Mouse (Mus musculus) testis, adult 2 months (tissue): ENCODE data around the gene Agxt. TPM values are rescaled to one million over a fixed set of nuclear protein-coding genes. Genes with fewer than 3 reads are reported as not detected.

ENCODE experiments used
- H3K27ac ChIP-seq: fragments of 200-500 bp; 2 replicates; pipeline ENCODE4 v1.5.1; 2012; ENCODE audit warnings: low read depth, low read length; ENCODE audit not compliant: control insufficient read depth, insufficient read depth
- H3K27me3 ChIP-seq: fragments of 200-500 bp; 2 replicates; pipeline ENCODE4 v1.6.1; 2012; ENCODE audit warnings: mild to moderate bottlenecking, low read length, moderate library complexity; ENCODE audit not compliant: control insufficient read depth, insufficient read depth
- H3K36me3 ChIP-seq: fragments of 200-500 bp; 2 replicates; pipeline ENCODE4 v1.6.1; 2012; ENCODE audit warnings: mild to moderate bottlenecking, low read length; ENCODE audit not compliant: control insufficient read depth, insufficient read depth
- H3K4me1 ChIP-seq: fragments of 200-500 bp; 2 replicates; pipeline ENCODE4 v1.6.1; 2012; ENCODE audit warnings: low read length; ENCODE audit not compliant: control insufficient read depth, insufficient read depth
- H3K4me3 ChIP-seq: fragments of 200-500 bp; 2 replicates; pipeline ENCODE4 v1.5.1; 2012; ENCODE audit warnings: low read depth, mild to moderate bottlenecking, low read length, moderate library complexity, mixed read lengths; ENCODE audit not compliant: control insufficient read depth
- CTCF ChIP-seq: fragments of 200-500 bp; IDR thresholded peaks from 2 replicates; pipeline ENCODE4 v1.5.1; 2012; ENCODE audit warnings: low read depth, mild to moderate bottlenecking, inconsistent platforms, low read length, moderate library complexity; ENCODE audit not compliant: control insufficient read depth, insufficient read depth, insufficient replicate concordance
- POLR2A ChIP-seq: fragments of 200-500 bp; IDR thresholded peaks from 2 replicates; pipeline ENCODE4 v1.6.1; 2012; ENCODE audit warnings: low read depth, mild to moderate bottlenecking, inconsistent platforms, low read length, moderate library complexity; ENCODE audit not compliant: control insufficient read depth
- polyA plus RNA-seq: library from polyadenylated mRNA; depleted of rRNA; stranded (reverse); fragments of >200 nt; gene quantifications from 2 replicates; pipeline ENCODE4 v1.2.3, GENCODE M21; 2012

The Agxt gene
- polyA plus RNA-seq, 1 experiment, result not detected

- no peak for TF ChIP-seq CTCF
- TF ChIP-seq POLR2A, result peak; percentile 70; the same call in 1 of the 2 replicates
- Histone ChIP-seq H3K27me3 (no peaks in the 10 kb centered on the region), H3K4me1 (peaks cover 7% of the 10 kb centered on the region), H3K36me3 (no peaks in the 10 kb centered on the region), H3K4me3 (peak overlapping the region; percentile 76), H3K27ac (peak overlapping the region; percentile 40)
These were observed 20.2 kb upstream of the Agxt start for GRCm38 (mm10) chr1:93114713-93115463.

GRCm38 (mm10) chr1:93115471-93115870 lies 19.6 kb upstream of the Agxt start:
- peaks cover 7% of the 10 kb centered on the region for H3K4me1 ChIP-seq
- H3K4me3 ChIP-seq, result peak overlapping the region; percentile 76
- H3K27ac ChIP-seq, result peak overlapping the region; percentile 63; the same call in 1 of the 2 replicates
- no peaks in the 10 kb centered on the region for H3K27me3 ChIP-seq
- no peaks in the 10 kb centered on the region for H3K36me3 ChIP-seq
- TF ChIP-seq CTCF, result no peak
- TF ChIP-seq POLR2A, result no peak

GRCm38 (mm10) chr1:93118816-93119215 lies 16.2 kb upstream of the Agxt start:
- Histone ChIP-seq H3K4me1 (peaks cover 7% of the 10 kb centered on the region), H3K27ac (no peak overlapping the region), H3K36me3 (no peaks in the 10 kb centered on the region), H3K27me3 (no peaks in the 10 kb centered on the region), H3K4me3 (no peak overlapping the region)
- TF ChIP-seq POLR2A, result no peak
- TF ChIP-seq CTCF, result no peak

DNA sequence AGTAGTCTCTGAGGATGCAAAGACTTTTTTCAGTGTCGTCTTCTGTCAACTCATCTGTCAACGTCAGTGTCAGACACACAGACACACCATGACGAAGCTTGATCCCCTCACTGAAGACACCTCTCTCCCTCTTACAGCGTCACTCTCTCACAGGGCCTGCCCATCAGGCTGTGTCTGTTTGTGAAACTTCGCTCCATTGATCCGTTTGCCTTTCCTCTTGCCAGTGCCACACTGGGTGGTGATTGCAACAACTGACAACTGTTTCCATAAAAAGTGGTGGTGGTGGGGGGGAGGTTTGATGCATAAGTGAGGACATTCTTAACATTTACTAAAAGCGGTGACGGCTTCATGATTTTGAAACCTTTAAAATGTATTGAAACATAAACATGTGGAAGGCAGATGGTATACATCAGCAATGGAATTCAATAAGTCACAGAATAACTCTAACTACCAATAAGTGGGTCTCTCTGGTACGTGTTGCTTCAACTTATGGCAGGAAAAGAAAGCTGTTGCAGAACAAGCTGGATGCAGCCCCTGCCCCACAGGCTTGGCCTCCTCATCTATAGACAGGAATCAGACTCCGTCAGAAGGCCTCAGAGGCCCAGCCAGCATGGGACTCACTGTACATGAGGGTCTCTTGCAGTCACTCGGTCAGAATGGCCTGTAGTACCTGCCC lies 11.7 kb upstream of the Agxt start:
- Histone ChIP-seq H3K27ac (no peak overlapping the region), H3K4me3 (no peak overlapping the region), H3K27me3 (no peaks in the 10 kb centered on the region), H3K4me1 (0 out of 2 replicates have a peak, but pooled peaks cover 2% of the 10 kb centered on the region), H3K36me3 (no peaks in the 10 kb centered on the region)
- TF ChIP-seq POLR2A (no peak), CTCF (no peak)

DNA sequence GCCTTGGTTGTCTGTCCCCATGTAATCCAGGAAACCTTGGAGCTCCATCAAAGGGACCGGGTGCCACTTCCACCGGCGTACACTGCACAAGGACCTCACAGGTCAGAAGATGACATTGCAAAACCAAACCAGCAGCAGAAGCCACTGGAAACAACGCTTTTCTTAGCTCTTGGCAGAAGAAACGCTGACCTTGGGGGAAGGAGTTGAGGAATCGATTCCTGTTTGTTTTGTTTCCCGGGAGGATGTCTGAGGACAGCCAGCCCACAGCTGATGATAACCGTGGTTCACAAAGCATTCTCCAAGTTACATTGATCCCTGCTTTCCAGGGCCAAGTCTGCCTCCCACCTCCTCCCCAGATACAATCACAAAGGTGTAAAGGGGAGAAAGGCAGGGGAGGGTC lies 11.0 kb upstream of the Agxt start:
- Histone ChIP-seq H3K4me3 (no peak overlapping the region), H3K4me1 (0 out of 2 replicates have a peak, but pooled peaks cover 2% of the 10 kb centered on the region), H3K27me3 (no peaks in the 10 kb centered on the region), H3K27ac (no peak overlapping the region), H3K36me3 (no peaks in the 10 kb centered on the region)
- TF ChIP-seq CTCF (no peak), POLR2A (no peak)

- TF ChIP-seq POLR2A (no peak), CTCF (no peak)
- Histone ChIP-seq H3K4me1 (0 out of 2 replicates have a peak, but pooled peaks cover 2% of the 10 kb centered on the region), H3K27ac (no peak overlapping the region), H3K4me3 (no peak overlapping the region), H3K36me3 (no peaks in the 10 kb centered on the region), H3K27me3 (no peaks in the 10 kb centered on the region)
These were observed 9.8 kb upstream of the Agxt start for GRCm38 (mm10) chr1:93125256-93125655.

- no peak overlapping the region for H3K27ac ChIP-seq
- TF ChIP-seq POLR2A, result no peak
- TF ChIP-seq CTCF, result no peak
These were observed 6.8 kb upstream of the Agxt start for GRCm38 (mm10) chr1:93128209-93128608.

More at GRCm38 (mm10) chr1:93128209-93128608, 6.8 kb upstream of the Agxt start:
- Histone ChIP-seq H3K4me1 (0 out of 2 replicates have a peak, but pooled peaks cover 2% of the 10 kb centered on the region), H3K4me3 (no peak overlapping the region), H3K36me3 (no peaks in the 10 kb centered on the region), H3K27me3 (no peaks in the 10 kb centered on the region)
